Mouse (Mus musculus): Measurements from ENCODE around the gene Ryr3.

Gene Ryr3

GRCm38 (mm10) chr2:112912611-112913010 is 304.3 kb downstream of the Ryr3 start:
- DNase-seq (ENCODE audit: low read depth, low spot score) = no peak

GRCm38 (mm10) chr2:112910579-112910978 is 306.3 kb downstream of the Ryr3 start:
- DNase-seq (ENCODE audit: low read depth, low spot score) = no peak

- DNase-seq (ENCODE audit: low read depth, low spot score) = no peak
Measured at GRCm38 (mm10) chr2:112909142-112909541, 307.8 kb downstream of the Ryr3 start.

GRCm38 (mm10) chr2:112900747-112901146 is 316.1 kb downstream of the Ryr3 start:
- DNase-seq (ENCODE audit: low read depth, low spot score) = no peak

GRCm38 (mm10) chr2:112884456-112885114 is 332.3 kb downstream of the Ryr3 start:
- DNase-seq (ENCODE audit: low read depth, low spot score) = no peak

- DNase-seq (ENCODE audit: low read depth, low spot score) = no peak
Measured at GRCm38 (mm10) chr2:112881805-112882204, 335.1 kb downstream of the Ryr3 start.

GRCm38 (mm10) chr2:112881376-112881775 is 335.5 kb downstream of the Ryr3 start:
- DNase-seq (ENCODE audit: low read depth, low spot score) = no peak

GRCm38 (mm10) chr2:112877404-112877803 is 339.5 kb downstream of the Ryr3 start:
- no peak for DNase-seq (ENCODE audit: low read depth, low spot score)

- DNase-seq (ENCODE audit: low read depth, low spot score) = no peak
Measured at GRCm38 (mm10) chr2:112866043-112866551, 350.8 kb downstream of the Ryr3 start.

GRCm38 (mm10) chr2:112861792-112862191 is 355.1 kb downstream of the Ryr3 start:
- no peak for DNase-seq (ENCODE audit: low read depth, low spot score)

GRCm38 (mm10) chr2:112845583-112846512 is 371.0 kb downstream of the Ryr3 start:
- no peak for DNase-seq (ENCODE audit: low read depth, low spot score)

- DNase-seq (ENCODE audit: low read depth, low spot score) = peak; percentile 30
Measured at GRCm38 (mm10) chr2:112842877-112843276, 374.0 kb downstream of the Ryr3 start.

GRCm38 (mm10) chr2:112831423-112832305 is 385.2 kb downstream of the Ryr3 start:
- no peak for DNase-seq (ENCODE audit: low read depth, low spot score)

GRCm38 (mm10) chr2:112826571-112826970 is 390.3 kb downstream of the Ryr3 start:
- no peak for DNase-seq (ENCODE audit: low read depth, low spot score)

- DNase-seq (ENCODE audit: low read depth, low spot score) = no peak
Measured at GRCm38 (mm10) chr2:112822721-112823120, 394.2 kb downstream of the Ryr3 start.

GRCm38 (mm10) chr2:112819059-112819458 is 397.8 kb downstream of the Ryr3 start:
- DNase-seq (ENCODE audit: low read depth, low spot score) = no peak

- DNase-seq (ENCODE audit: low read depth, low spot score) = no peak
Measured at GRCm38 (mm10) chr2:112816976-112817375, 399.9 kb downstream of the Ryr3 start.

- DNase-seq (ENCODE audit: low read depth, low spot score) = no peak
Measured at GRCm38 (mm10) chr2:112815960-112816359, 400.9 kb downstream of the Ryr3 start.

GRCm38 (mm10) chr2:112812637-112813402 is 404.1 kb downstream of the Ryr3 start:
- no peak for DNase-seq (ENCODE audit: low read depth, low spot score)

GRCm38 (mm10) chr2:112806015-112806414 is 410.9 kb downstream of the Ryr3 start:
- DNase-seq (ENCODE audit: low read depth, low spot score) = no peak

GRCm38 (mm10) chr2:112799995-112800353 is 416.9 kb downstream of the Ryr3 start:
- peak; percentile 51 for DNase-seq (ENCODE audit: low read depth, low spot score)
